In the genomic region with DNA sequence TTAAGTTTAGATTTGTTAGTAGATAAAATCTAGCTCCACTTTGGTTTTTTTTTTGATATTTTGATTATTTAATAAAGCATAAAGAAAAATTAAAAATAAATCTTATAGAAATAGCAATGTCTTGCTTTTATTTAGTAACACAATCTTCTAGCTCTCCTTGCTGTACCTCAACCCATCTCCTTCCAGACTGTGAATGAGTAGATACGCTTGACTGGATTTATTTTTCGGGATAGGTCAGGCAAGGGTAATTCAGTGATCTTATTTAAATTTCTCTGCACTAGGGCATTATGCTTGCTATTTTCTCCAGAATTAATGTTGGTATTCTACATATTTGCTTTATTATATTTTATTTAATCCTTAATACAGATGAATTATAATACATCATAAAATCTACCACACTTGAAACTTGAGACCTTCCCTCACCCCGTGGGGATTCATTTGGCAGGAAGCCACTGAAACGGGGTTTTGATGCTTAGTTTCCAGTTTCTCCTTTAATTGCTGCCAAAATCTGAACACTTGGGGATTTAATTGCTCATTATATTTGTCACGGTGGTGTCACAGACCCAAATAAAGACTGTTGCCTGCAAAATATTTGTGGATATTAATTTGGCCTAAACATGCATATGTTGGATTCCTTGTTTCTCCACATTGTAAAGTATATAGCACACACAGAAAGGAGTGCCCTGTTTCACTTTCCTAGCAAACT, we compare ENCODE assay signal across 12 mouse cellular contexts.
DNase-seq lines count a peak whose midpoint lies in the region; ATAC-seq lines count a peak whose summit lies in the region.
"Had no signal": no experiment of that assay in that cellular context is flagged by ENCODE, and none has a peak within 500 bp of the region (broad histone marks: within the 10 kb centered on the region; RNA-seq: fewer than 3 reads in every experiment).

No protein-coding gene starts in this region.

- no peak for ATAC-seq in megakaryocyte-erythroid progenitor cell, adult 5-6 weeks (replicated peaks; ENCODE audit: low FRiP score, low TSS enrichment, poor library complexity, severe bottlenecking)

- DNase-seq in cerebellum, postnatal 10 days = peak; percentile 83 to 91
- DNase-seq in cerebellum, adult 11 months = no peak
- DNase-seq in left cerebral cortex, postnatal 4 days = peak; percentile 87
- no peak for DNase-seq in left cerebral cortex, adult 9 months (ENCODE audit: low spot score in 2 of 2)
- peak; percentile 22 for DNase-seq in gastrocnemius, postnatal 14 days
- DNase-seq in retina, postnatal 1 day = peak; percentile 87
- DNase-seq in layer of hippocampus, adult 11-12 months (ENCODE audit: low spot score) = no peak
- DNase-seq: cerebellum, adult 9-11 months; heart, adult 2 months; layer of hippocampus, postnatal 36 days; thymus, postnatal 36 days had no signal

- intact Hi-C loops in left cerebral cortex, postnatal 4 days (cut with DNase I) = no loop called here
- intact Hi-C loops in gastrocnemius, postnatal 14 days (cut with DNase I; ENCODE audit: low total_unique reads) = no loop called here

Comparison
In these comparisons a context has a peak if more than half of its experiments do, and no peak if none do; other contexts are left out.
1. DNase-seq: peak in cerebellum, postnatal 10 days (2 of 2), left cerebral cortex, postnatal 4 days (single experiment), gastrocnemius, postnatal 14 days (single experiment) and retina, postnatal 1 day (single experiment); none in cerebellum, adult 11 months (single experiment), left cerebral cortex, adult 9 months (0 of 2) and layer of hippocampus, adult 11-12 months (single experiment).